ENCODE assay signal across 9 mouse cellular contexts in the genomic region with DNA sequence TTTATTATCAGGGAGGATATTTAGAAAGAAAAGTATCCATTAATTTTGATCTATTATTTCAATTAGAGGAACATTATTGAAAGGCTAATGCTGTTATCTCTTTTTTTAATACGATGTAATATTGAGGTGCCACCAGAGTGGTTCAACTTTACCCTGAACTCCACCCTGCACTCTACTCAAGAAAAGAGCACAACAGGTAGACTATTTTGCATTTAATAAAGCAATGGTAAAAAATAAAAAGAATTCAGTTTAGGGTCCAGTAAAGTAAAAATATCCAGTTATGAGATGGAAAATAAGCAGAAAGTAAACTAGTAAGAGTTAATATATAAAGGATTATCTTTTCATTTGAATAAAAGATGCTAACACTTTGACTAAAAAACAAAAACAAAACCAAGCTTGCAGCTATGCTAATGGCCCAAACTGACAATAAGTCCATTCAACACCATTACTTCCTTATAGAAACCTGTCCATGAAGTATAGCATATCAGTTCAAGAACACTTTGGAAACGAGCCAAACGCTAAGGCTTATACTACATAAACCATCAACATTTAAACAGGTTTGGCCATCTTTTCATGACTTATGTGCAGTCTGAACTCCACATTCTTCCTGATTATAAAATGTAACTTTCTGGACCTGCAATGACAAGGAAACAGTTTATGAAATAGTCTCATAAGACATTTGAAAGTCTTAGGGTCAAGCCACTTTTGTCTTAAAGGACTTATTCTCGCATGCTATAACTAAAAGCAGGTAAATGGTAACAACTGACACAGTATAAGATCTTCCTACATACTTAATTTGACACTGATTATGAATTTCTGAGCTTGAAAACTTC. TPM values are rescaled to one million over a fixed set of nuclear protein-coding genes. Genes with fewer than 3 reads are reported as not detected.
DNase-seq lines count a peak whose midpoint lies in the region; ATAC-seq and TF ChIP-seq lines count a peak whose summit lies in the region.
"Had no signal": no experiment of that assay in that cellular context is flagged by ENCODE, and none has a peak within 500 bp of the region (broad histone marks: within the 10 kb centered on the region; RNA-seq: fewer than 3 reads in every experiment).

No protein-coding gene starts in this region.

- no peaks in the 10 kb centered on the region for H3K27me3 ChIP-seq in heart, embryonic 15.5 days
- no peaks in the 10 kb centered on the region for H3K27me3 ChIP-seq in embryonic facial prominence, embryonic 10.5 days (replicated peaks; ENCODE audit: low read depth, poor library complexity, severe bottlenecking)
- no peaks in the 10 kb centered on the region for H3K27me3 ChIP-seq in hindbrain, embryonic 12.5 days
- H3K27me3 ChIP-seq in midbrain, embryonic 15.5 days (replicated peaks): no peaks in the 10 kb centered on the region
- no peaks in the 10 kb centered on the region for H3K27me3 ChIP-seq in thymus, adult 2 months (ENCODE audit: control insufficient read depth, insufficient read depth, low read length)

- H3K9me3 ChIP-seq in heart, embryonic 15.5 days (replicated peaks): no peaks in the 10 kb centered on the region
- H3K9me3 ChIP-seq in embryonic facial prominence, embryonic 10.5 days: no peaks in the 10 kb centered on the region
- no peaks in the 10 kb centered on the region for H3K9me3 ChIP-seq in hindbrain, embryonic 12.5 days (replicated peaks)
- no peaks in the 10 kb centered on the region for H3K9me3 ChIP-seq in midbrain, embryonic 15.5 days

- H3K9ac ChIP-seq in heart, embryonic 15.5 days: no peak overlapping the region
- H3K9ac ChIP-seq in hindbrain, embryonic 12.5 days: peak overlapping the region; percentile 58
- H3K9ac ChIP-seq in midbrain, embryonic 15.5 days: 0 out of 2 replicates have a peak overlapping the region, but pooled peaks have one; percentile 35

- no peaks in the 10 kb centered on the region; the same call in 1 of the 2 replicates for H3K4me1 ChIP-seq in heart, embryonic 15.5 days (replicated peaks)
- H3K4me1 ChIP-seq in embryonic facial prominence, embryonic 10.5 days: 0 out of 2 replicates have a peak, but pooled peaks cover 2% of the 10 kb centered on the region
- H3K4me1 ChIP-seq in hindbrain, embryonic 12.5 days: peaks cover 4% of the 10 kb centered on the region
- peaks cover 22% of the 10 kb centered on the region for H3K4me1 ChIP-seq in midbrain, embryonic 15.5 days
- H3K4me1 ChIP-seq in thymus, adult 2 months (replicated peaks; ENCODE audit: control insufficient read depth, insufficient read depth, low read length): no peaks in the 10 kb centered on the region

- intact Hi-C loops in heart, postnatal 36 days (cut with DNase I): no loop called here

- no peak for DNase-seq in heart, postnatal 36 days
- no peak for DNase-seq in embryonic facial prominence, embryonic 10.5 days (ENCODE audit: low spot score)
- DNase-seq in thymus, adult 2 months: no peak
- no peak for DNase-seq in thymus, postnatal 25 days
- no peak for DNase-seq in adrenal gland, postnatal 10 days
- DNase-seq: lung, postnatal 14 days had no signal

- WGBS in heart, embryonic 15.5 days: 85% methylated on average over 4 of the region's 4 CpGs
- WGBS in embryonic facial prominence, embryonic 10.5 days: 91% methylated on average over 4 of the region's 4 CpGs
- 86% methylated on average over 4 of the region's 4 CpGs for WGBS in hindbrain, embryonic 12.5 days
- 71% methylated on average over 4 of the region's 4 CpGs for WGBS in midbrain, embryonic 15.5 days
- 91% methylated on average over 4 of the region's 4 CpGs for WGBS in thymus, adult 2 months

- ATAC-seq in heart, embryonic 15.5 days (replicated peaks; ENCODE audit: insufficient number of reproducible peaks, insufficient read depth, low FRiP score, low read depth): no peak
- no peak for ATAC-seq in hindbrain, embryonic 12.5 days (ENCODE audit: low FRiP score)
- no peak for ATAC-seq in midbrain, embryonic 15.5 days (replicated peaks)

- peak overlapping the region; percentile 47; the same call in 1 of the 2 replicates for H3K4me2 ChIP-seq in heart, embryonic 15.5 days
- H3K4me2 ChIP-seq in hindbrain, embryonic 12.5 days (replicated peaks): peak overlapping the region; percentile 77
- peak overlapping the region; percentile 62 for H3K4me2 ChIP-seq in midbrain, embryonic 15.5 days

- no peak overlapping the region for H3K27ac ChIP-seq in heart, embryonic 15.5 days
- H3K27ac ChIP-seq in embryonic facial prominence, embryonic 10.5 days (replicated peaks): no peak overlapping the region
- no peak overlapping the region for H3K27ac ChIP-seq in hindbrain, embryonic 12.5 days
- no peak overlapping the region for H3K27ac ChIP-seq in midbrain, embryonic 15.5 days
- H3K27ac ChIP-seq in thymus, adult 2 months (ENCODE audit: control insufficient read depth, insufficient read depth, low read length): no peak overlapping the region

- H3K4me3 ChIP-seq in heart, embryonic 15.5 days: no peak overlapping the region
- H3K4me3 ChIP-seq in embryonic facial prominence, embryonic 10.5 days: peak overlapping the region; percentile 90
- peak overlapping the region; percentile 39 for H3K4me3 ChIP-seq in hindbrain, embryonic 12.5 days
- peak overlapping the region; percentile 99 for H3K4me3 ChIP-seq in midbrain, embryonic 15.5 days
- no peak overlapping the region for H3K4me3 ChIP-seq in thymus, adult 2 months (ENCODE audit: control insufficient read depth, insufficient read depth, low read length)

- peaks cover 15% of the 10 kb centered on the region for H3K36me3 ChIP-seq in heart, embryonic 15.5 days
- H3K36me3 ChIP-seq in embryonic facial prominence, embryonic 10.5 days (replicated peaks): peaks cover 59% of the 10 kb centered on the region
- peaks cover 16% of the 10 kb centered on the region for H3K36me3 ChIP-seq in hindbrain, embryonic 12.5 days
- no peaks in the 10 kb centered on the region for H3K36me3 ChIP-seq in midbrain, embryonic 15.5 days (replicated peaks)
- H3K36me3 ChIP-seq in thymus, adult 2 months (ENCODE audit: control insufficient read depth, insufficient read depth, low read length): peaks cover 13% of the 10 kb centered on the region; the same call in 1 of the 2 replicates

- no peak for TF ChIP-seq POLR2A in thymus, adult 2 months (IDR thresholded peaks at IDR 0.05; ENCODE audit: control insufficient read depth, extremely low read depth, insufficient read depth, low read length, poor library complexity)

- no peak for TF ChIP-seq CTCF in thymus, adult 2 months (IDR thresholded peaks at IDR 0.05; ENCODE audit: borderline replicate concordance, control insufficient read depth, extremely low read depth, insufficient read depth, low read length, poor library complexity)

RNA-seq across cellular contexts. Expression of a gene that starts 4.6 kb away (rescaled TPM):
- polyA plus RNA-seq in heart, embryonic 15.5 days (2015; fragmentation: Nextera tagmentation; extraction: Ambion mirVana): 51.7 and 54.6 TPM in 2 replicates
- total RNA-seq in heart, postnatal 36 days (2021): 10 to 100 TPM; 39.9 to 48.3 TPM
- polyA plus RNA-seq in embryonic facial prominence, embryonic 10.5 days (2016; fragmentation: Nextera tagmentation; extraction: Ambion mirVana): 135 and 155 TPM in 2 replicates
- 338 and 368 TPM in 2 replicates for polyA plus RNA-seq in hindbrain, embryonic 12.5 days (2016; fragmentation: Nextera tagmentation; extraction: Ambion mirVana)
- polyA plus RNA-seq in midbrain, embryonic 15.5 days (2015; fragmentation: Nextera tagmentation; extraction: Ambion mirVana): 203 and 208 TPM in 2 replicates
- polyA plus RNA-seq in thymus, adult 2 months (2012; rRNA removed): 47.7 and 79.9 TPM in 2 replicates
- 100 to 1,000 TPM; 107 to 149 TPM for total RNA-seq in adrenal gland, postnatal 10 days (2021)

Comparison
In these comparisons a context has a peak if more than half of its experiments do, and no peak if none do; other contexts are left out.
1. H3K4me3 ChIP-seq: peak in embryonic facial prominence, embryonic 10.5 days (single experiment), hindbrain, embryonic 12.5 days (single experiment) and midbrain, embryonic 15.5 days (single experiment); none in heart, embryonic 15.5 days (single experiment) and thymus, adult 2 months (single experiment).
2. Peak in every context shown above with its lines, with median percentiles within 50 percentile points of each other: H3K4me2 ChIP-seq.